Mouse (Mus musculus): ENCODE data around the gene Nfkbiz.

The Nfkbiz gene

DNA sequence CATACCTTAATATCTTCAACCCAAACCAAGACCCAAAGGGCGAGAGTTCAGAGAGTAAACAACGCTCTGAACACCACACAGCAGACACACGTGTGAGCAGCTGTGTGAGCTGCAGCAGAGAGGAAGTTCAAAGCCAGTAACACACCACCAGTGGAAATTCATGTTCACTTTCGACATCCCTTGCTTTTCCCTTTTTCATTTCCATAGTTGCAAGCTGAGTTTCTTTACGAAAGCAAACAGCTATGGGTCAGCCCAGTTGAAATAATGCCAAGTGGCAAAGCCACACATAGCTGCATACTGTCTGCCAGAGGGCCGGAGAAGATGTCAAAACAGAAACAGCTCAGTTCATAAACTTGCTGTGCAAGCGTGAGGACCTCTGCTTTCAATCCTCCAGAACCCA is 39.9 kb downstream of the Nfkbiz start:
- no peak for DNase-seq

DNA sequence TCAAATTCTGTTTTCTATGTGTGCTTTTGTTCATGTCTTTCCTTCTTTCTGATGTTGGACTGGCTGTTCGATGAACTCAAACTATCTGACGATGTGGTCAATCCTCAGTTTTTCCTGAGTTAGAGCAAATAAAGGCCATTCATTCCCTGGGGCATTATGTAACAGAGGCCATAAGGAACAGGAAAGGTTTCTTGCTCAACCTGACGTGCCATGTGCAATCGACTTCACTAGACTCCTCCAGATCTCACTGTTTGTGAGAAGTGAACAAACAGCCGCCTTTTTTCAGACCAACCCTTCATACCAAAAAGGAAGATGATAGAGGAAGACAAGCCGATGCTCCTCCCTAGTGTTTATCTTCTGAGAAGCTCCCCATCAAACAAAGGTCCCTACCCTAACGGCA is 48.4 kb downstream of the Nfkbiz start:
- no peak for DNase-seq

DNA sequence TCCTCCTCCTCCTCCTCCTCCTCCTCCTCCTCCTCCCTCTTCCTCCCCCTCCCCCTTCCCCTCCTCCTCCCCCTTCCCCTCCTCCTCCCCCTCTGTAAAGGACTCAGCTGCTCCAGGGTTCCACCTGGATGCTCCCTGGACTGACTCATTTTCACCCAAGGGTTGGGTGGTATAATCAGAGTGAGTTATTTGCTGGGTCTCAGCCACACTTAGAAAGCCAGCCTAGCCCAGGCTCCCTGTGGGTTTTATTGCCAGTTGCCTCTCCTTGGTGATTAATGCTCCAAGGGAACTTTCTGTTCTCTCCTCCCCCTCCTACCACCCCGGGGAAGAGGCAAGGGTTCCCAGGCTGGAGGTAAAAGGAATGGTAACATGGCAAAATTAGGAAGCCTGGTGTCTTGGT is 49.4 kb downstream of the Nfkbiz start:
- DNase-seq = no peak

DNA sequence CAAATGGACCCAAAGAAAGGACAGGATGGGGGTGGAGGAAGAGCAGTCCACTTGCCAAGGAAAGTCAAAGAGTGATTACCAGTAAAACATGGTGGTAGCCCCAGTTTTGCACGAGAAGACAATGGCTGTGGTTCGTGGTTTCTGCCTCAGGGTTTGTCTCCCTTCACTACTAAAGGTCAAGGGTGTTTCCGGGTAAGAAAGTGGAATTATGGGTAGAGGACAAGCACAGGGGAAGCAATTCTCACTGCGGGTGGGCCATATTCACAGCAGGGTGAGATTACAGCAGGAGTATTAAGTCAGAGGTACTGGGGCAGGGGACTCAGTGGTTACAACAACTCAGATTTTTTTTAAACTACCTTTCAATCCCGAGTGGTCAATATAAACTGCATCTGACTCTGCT is 50.0 kb downstream of the Nfkbiz start:
- DNase-seq = no peak

DNA sequence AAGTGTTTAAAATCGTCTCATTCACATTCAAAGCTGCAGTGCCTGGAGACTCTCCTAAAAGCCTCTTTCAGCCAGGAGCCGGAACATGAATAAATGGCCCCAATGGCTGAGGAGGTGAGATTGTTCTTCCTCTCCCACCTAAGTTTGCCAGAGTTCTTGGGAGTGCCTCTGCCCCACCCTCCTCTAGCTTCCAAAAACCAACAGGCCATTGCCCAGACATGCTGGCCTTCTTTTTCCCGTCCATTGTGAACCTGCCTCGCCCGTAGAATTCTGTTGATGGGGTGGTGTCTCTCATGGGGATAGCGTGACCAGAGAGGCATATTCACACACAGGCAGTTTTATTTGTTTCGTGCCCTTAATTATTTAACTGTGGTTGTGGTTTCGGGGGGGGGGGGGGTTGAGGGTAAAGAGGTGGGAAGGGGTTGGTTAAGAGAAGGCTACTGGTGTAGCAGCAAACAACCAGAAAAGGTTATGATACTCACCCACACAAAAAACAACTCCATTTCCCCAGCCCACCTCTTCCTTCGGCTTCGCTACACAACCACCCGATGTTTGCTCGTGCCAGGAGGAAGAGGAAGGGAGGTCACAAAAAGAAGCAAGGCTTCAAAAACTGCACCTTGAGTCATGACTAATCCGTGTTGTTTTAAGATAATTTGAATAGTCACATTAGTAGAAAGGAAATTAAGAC is 51.2 kb downstream of the Nfkbiz start:
- no peak for DNase-seq

DNA sequence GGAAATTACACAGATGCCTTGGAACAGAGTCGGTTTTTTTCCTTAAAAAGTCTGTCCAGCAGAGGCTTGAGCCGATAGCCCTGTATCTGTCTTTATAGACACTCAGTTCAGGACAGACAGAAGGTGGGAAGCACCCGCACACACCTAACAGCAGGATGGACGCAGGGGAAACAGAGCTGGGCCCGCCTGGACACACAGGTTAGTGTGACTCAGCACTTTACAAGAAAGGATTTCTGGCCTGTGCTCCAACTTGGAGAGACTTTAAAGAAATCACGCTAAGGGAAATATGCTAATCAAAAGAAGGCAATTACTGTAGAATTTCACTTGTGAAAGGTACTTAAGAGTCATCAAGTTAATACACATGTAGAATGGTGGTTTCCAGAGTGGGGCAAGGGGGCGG is 54.3 kb downstream of the Nfkbiz start:
- DNase-seq = no peak

DNA sequence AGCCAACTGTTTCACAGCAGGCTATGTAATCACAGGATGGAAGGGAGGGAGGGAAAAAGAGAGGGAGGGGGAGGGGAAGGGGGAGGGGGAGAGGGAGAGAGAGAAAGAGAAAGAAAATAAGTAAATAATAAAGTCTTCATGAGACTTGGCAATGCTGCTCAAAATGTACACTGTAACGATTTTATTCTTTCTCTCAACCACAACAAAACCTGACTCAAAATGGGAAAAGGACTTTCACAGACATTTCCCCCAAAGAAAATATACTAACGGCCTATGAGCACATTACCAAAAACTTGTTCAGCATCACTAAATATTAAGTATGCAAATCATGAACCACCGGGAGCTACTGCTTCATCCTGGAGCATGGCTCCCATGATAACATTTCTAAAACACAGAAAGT is 54.8 kb downstream of the Nfkbiz start:
- no peak for DNase-seq

DNA sequence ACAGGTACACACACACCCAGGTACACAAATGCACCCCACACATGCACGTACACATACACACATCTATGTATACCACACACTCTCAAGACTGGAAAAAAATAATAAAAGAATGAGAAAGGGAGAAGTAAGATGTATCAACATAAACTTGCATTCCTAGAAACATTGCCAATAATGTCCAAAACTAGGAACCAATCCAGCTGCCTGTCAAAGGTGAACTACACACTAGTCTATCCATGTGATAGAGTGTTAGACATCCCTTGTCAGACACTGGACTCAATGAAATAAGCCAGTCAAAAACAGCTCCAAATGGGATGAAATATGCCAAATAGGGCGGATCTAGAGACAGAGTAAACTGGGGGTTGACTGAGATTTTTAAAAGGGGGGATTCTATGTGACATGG is 55.8 kb downstream of the Nfkbiz start:
- DNase-seq = no peak

DNA sequence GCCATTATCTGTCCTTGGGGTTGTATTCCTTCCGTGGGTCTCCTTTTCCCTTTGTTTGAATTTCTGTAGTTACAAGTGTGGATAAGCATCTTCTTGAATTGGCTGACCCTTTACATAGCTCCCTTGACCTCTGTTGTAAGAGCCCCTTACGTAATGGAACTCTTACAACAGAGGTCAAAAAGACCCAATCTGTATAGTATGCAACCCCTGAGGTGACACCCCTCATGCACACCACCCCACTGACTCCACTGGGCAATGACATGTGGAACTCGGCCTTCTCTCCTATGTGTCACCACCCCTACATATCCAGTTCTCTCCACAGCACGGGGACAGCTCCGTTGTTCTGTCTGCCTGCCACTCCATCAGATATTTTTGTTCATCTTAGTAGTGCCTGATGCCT is 56.9 kb downstream of the Nfkbiz start:
- no peak for DNase-seq

DNA sequence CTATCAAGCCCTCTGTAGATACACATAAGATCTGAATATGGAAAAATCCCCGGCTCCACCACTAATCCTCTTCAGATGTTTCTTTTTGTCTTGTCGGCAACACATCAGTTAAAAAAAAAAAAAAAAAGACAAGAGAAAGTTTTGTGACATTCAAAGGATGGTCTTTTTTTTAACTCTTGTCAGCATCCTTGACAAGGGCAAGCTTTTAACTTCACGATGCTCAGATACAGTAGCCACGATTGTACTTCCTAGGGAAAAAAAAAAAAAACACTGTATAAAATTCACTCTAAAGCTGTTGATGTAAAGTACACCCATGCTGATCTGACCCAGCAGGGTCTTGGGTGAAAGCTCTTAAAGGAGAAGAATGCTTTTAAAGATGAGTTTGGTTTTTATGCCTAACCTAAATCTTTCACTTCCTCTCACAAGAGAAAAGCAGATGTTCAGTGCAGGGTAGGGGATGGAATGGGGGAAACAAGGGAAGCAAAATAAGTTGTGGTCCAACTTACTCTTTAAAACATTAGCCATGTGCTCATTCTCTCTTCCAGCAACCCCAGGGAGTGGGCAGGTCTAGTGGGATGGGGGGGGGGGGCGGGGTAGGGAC is 57.6 kb downstream of the Nfkbiz start:
- no peak for DNase-seq

DNA sequence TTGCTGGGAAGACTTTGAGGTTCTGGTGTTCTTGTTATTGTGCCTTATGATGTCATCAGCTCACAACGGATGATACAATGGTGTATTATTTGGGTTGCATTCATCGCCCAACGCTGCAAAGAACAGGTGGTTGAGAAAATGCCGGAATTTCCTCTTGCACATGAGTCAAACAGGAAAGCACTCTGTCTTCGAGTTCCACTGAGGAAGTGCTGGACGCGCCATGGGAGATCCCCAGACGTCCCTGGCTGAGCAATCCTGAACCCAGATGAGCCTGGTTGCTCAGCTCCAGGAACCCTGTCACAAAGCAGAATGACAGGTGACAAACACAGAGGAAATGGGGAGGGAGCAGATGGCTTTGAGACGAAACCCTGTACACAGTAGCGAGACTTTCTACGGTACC is 62.4 kb downstream of the Nfkbiz start:
- DNase-seq = no peak

DNA sequence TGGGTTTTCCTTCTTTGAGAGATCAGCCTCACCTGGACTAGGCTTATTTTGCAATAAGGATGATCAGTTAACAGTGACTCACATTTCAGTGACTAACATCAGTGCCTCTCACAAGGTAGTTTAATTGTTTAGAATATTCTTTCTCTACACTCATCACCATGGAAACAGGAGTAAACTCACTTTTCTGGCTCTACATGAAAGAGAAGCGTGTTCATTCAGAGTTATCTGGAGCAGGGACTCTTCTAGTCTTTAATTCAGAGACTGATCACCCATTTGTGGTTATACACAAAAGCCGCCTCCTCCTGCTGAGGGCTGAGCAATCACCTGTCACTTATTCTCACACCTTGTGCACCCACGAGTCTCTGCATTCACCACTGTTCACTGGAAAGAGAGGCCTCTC is 68.5 kb downstream of the Nfkbiz start:
- no peak for DNase-seq
